In the genomic region with DNA sequence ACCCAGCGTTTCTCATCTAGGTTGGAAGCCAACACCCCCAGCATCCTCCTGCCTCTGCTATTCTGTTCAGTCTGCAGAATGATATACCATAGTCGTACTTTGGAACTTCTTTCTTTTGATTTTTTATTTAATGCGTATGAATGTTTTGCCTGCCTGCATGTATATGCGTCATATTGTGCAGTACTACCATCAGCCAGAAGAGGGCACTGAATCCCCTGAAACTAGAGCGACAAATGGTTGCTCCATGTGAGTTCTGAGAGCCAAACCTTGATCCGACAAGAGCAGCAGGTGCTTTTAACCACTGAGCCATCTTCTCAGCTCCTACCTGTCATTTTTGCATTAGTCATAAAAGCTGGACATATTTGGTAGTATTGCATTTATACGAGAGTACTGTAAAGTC, we compare ENCODE assay signal across 1 mouse cellular context.
TF ChIP-seq lines count a peak whose summit lies in the region.

No protein-coding gene starts in this region.

TF ChIP-seq in MEL, 35 proteins besides CTCF, POLR2A, EP300 and RAD21:
- no peak for TF ChIP-seq TAL1 (IDR thresholded peaks at IDR 0.05; ENCODE audit: low read length)
- TF ChIP-seq KAT2A (conservative IDR thresholded peaks at IDR 0.05; ENCODE audit: low read depth, low read length), result no peak
- TF ChIP-seq GATA1 (IDR thresholded peaks at IDR 0.05; ENCODE audit: low read depth, low read length), result no peak
- TF ChIP-seq UBTF (IDR thresholded peaks at IDR 0.05; ENCODE audit: borderline replicate concordance, insufficient read depth, low read depth, low read length), result no peak
- TF ChIP-seq MAX (IDR thresholded peaks at IDR 0.05; ENCODE audit: low read length), result no peak
- TF ChIP-seq BHLHE40 (IDR thresholded peaks at IDR 0.05; ENCODE audit: borderline replicate concordance, low read depth, low read length), result no peak
- no peak for TF ChIP-seq GABPA (IDR thresholded peaks at IDR 0.05; ENCODE audit: low read depth, low read length)
- TF ChIP-seq POLR2AphosphoS2 (IDR thresholded peaks at IDR 0.05; ENCODE audit: low read length), result no peak
- no peak for TF ChIP-seq NELFE (IDR thresholded peaks at IDR 0.05; ENCODE audit: low read depth, low read length)
- TF ChIP-seq MXI1 (IDR thresholded peaks at IDR 0.05; ENCODE audit: low read depth, low read length), result 0 out of 2 replicates have a peak, but pooled peaks have one; percentile 31
- TF ChIP-seq MYC (IDR thresholded peaks at IDR 0.05; ENCODE audit: low read depth, low read length), result no peak
- TF ChIP-seq HCFC1 (IDR thresholded peaks at IDR 0.05; ENCODE audit: low read depth, low read length), result no peak
- TF ChIP-seq TCF12 (IDR thresholded peaks at IDR 0.05; ENCODE audit: low read depth, low read length), result no peak
- TF ChIP-seq ELF1 (IDR thresholded peaks at IDR 0.05; ENCODE audit: low read depth, low read length), result no peak
- TF ChIP-seq USF1 (IDR thresholded peaks at IDR 0.05; ENCODE audit: low read depth, low read length), result no peak
- TF ChIP-seq SMC3 (IDR thresholded peaks at IDR 0.05; ENCODE audit: low read depth, low read length), result peak; percentile 17; the same call in 1 of the 2 replicates
- TF ChIP-seq MAFK (IDR thresholded peaks at IDR 0.05; ENCODE audit: borderline replicate concordance, low read depth, low read length), result no peak
